In the genomic region with DNA sequence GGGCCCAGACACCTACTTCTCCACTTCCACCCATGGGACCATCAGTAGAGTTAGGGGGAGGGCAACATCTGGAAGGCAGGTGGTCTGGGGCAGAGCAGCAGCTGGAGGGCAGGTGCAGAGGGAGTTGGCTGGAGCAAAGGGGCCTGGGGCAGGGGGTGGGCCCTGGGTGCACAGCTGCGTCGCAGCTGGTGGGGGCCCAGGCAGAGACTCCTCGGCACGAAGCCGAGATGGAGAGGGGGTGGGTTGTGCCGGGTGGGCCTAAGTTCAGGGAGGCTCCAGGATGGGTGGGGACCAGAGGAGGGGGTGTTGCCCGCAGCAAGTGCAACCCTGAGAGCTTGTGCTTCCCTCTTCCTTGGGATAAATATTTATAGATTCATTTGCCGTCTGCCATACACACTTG, we compare ENCODE assay signal across 9 mouse cellular contexts.
DNase-seq lines count a peak whose midpoint lies in the region; ATAC-seq and TF ChIP-seq lines count a peak whose summit lies in the region.
"Had no signal": no experiment of that assay in that cellular context is flagged by ENCODE, and none has a peak within 500 bp of the region (broad histone marks: within the 10 kb centered on the region; RNA-seq: fewer than 3 reads in every experiment).

No protein-coding gene starts in this region.

- peak; percentile 67; the same call in 1 of the 2 replicates for ATAC-seq in embryonic facial prominence, embryonic 13.5 days (ENCODE audit: insufficient number of reproducible peaks, insufficient read depth, low FRiP score, low TSS enrichment, low read depth)
- no peak for ATAC-seq in intestine, postnatal 0 days

- H3K36me3 ChIP-seq in kidney, adult 2 months (ENCODE audit: control insufficient read depth, insufficient read depth, low read length) = no peaks in the 10 kb centered on the region
- H3K36me3 ChIP-seq in embryonic facial prominence, embryonic 13.5 days = no peaks in the 10 kb centered on the region
- H3K36me3 ChIP-seq in intestine, postnatal 0 days (ENCODE audit: control insufficient read depth, insufficient read depth) = peaks cover 9% of the 10 kb centered on the region; the same call in 1 of the 2 replicates

- TF ChIP-seq POLR2A in kidney, adult 2 months (IDR thresholded peaks at IDR 0.05; ENCODE audit: low read depth, low read length) = no peak

- 31% methylated on average over 8 of the region's 8 CpGs for WGBS in kidney, adult 2 months
- WGBS in embryonic facial prominence, embryonic 13.5 days = 16% methylated on average over 7 of the region's 8 CpGs
- whole genome bisulfite sequencing in intestine, postnatal 0 days = 30% methylated on average over 8 of the region's 8 CpGs

- H3K9ac ChIP-seq in embryonic facial prominence, embryonic 13.5 days = no peak overlapping the region
- H3K9ac ChIP-seq in intestine, postnatal 0 days (ENCODE audit: low read depth, low read length) = no peak overlapping the region

- peaks cover 38% of the 10 kb centered on the region for H3K4me1 ChIP-seq in kidney, adult 2 months (ENCODE audit: control insufficient read depth, insufficient read depth, low read length)
- H3K4me1 ChIP-seq in embryonic facial prominence, embryonic 13.5 days = peaks cover 27% of the 10 kb centered on the region
- peaks cover 5% of the 10 kb centered on the region; the same call in 1 of the 2 replicates for H3K4me1 ChIP-seq in intestine, postnatal 0 days (replicated peaks; ENCODE audit: control insufficient read depth, insufficient read depth, low read length)

- no peak overlapping the region for H3K4me3 ChIP-seq in kidney, adult 2 months (ENCODE audit: insufficient read depth, low read depth, low read length)
- H3K4me3 ChIP-seq in embryonic facial prominence, embryonic 13.5 days = no peak overlapping the region
- no peak overlapping the region for H3K4me3 ChIP-seq in intestine, postnatal 0 days (ENCODE audit: low read depth, low read length)

- no peak overlapping the region for H3K4me2 ChIP-seq in embryonic facial prominence, embryonic 13.5 days
- 0 out of 2 replicates have a peak overlapping the region, but pooled peaks have one; percentile 13 for H3K4me2 ChIP-seq in intestine, postnatal 0 days (replicated peaks; ENCODE audit: low read depth)

- no peak for DNase-seq in kidney, adult 2 months
- no peak for DNase-seq in kidney, postnatal 4 days
- DNase-seq in mesoderm, embryonic 11.5 days (ENCODE audit: low read depth, low spot score) = peak; percentile 43
- no peak for DNase-seq in natural killer cell, adult 2 months (ENCODE audit: low spot score in 2 of 2)
- no peak for DNase-seq in retina, embryonic 14.5 days (ENCODE audit: low spot score)
- DNase-seq: adrenal gland, postnatal 10 days; cerebellum, adult 2 months had no signal

- H3K27ac ChIP-seq in kidney, adult 2 months (ENCODE audit: insufficient read depth, low read depth, low read length) = peak overlapping the region; percentile 41
- H3K27ac ChIP-seq in embryonic facial prominence, embryonic 13.5 days = no peak overlapping the region
- H3K27ac ChIP-seq in intestine, postnatal 0 days (ENCODE audit: low read depth, low read length) = no peak overlapping the region

- H3K27me3 ChIP-seq in kidney, adult 2 months (replicated peaks; ENCODE audit: control insufficient read depth, insufficient read depth, low read length) = no peaks in the 10 kb centered on the region
- peaks cover 82% of the 10 kb centered on the region for H3K27me3 ChIP-seq in embryonic facial prominence, embryonic 13.5 days
- H3K27me3 ChIP-seq in intestine, postnatal 0 days (replicated peaks; ENCODE audit: control insufficient read depth, insufficient read depth, low read length) = no peaks in the 10 kb centered on the region

- H3K9me3 ChIP-seq in embryonic facial prominence, embryonic 13.5 days = no peaks in the 10 kb centered on the region
- H3K9me3 ChIP-seq in intestine, postnatal 0 days (ENCODE audit: control insufficient read depth) = no peaks in the 10 kb centered on the region

- TF ChIP-seq CTCF in kidney, adult 2 months (conservative IDR thresholded peaks at IDR 0.05; ENCODE audit: insufficient read depth, insufficient read length, low read depth, low read length) = no peak
- TF ChIP-seq CTCF in intestine, postnatal 0 days (IDR thresholded peaks at IDR 0.05; ENCODE audit: low read depth) = no peak
